Mouse (Mus musculus) forebrain, embryonic 16.5 days (tissue): Measurements from ENCODE around the gene Arhgap24. TPM values are rescaled to one million over a fixed set of nuclear protein-coding genes. Genes with fewer than 3 reads are reported as not detected.

Experiments
- ATAC-seq: fragments of 200-750 bp; cut with Nextera tagmentation; 2 replicates; pipeline ENCODE4 v1.8.0; 2017; ENCODE audit warnings: mild to moderate bottlenecking, moderate library complexity
- H3K27ac ChIP-seq: fragments of 300-500 bp; sonication (generic); 2 replicates; pipeline ENCODE4 v1.5.1; 2014; ENCODE audit warnings: low read length, control low read depth
- H3K27me3 ChIP-seq: fragments of 300-500 bp; sonication (generic); replicated peaks from 2 replicates; pipeline ENCODE4 v1.6.1; 2014; ENCODE audit warnings: low read length; ENCODE audit not compliant: control insufficient read depth, insufficient read depth
- H3K36me3 ChIP-seq: fragments of 300-500 bp; sonication (generic); 2 replicates; pipeline ENCODE4 v1.6.1; 2014; ENCODE audit not compliant: control insufficient read depth, insufficient read depth
- H3K4me1 ChIP-seq: fragments of 300-500 bp; sonication (generic); replicated peaks from 2 replicates; pipeline ENCODE4 v1.6.1; 2014; ENCODE audit warnings: low read length; ENCODE audit not compliant: control insufficient read depth, insufficient read depth
- H3K4me2 ChIP-seq: fragments of 300-500 bp; sonication (generic); 2 replicates; pipeline ENCODE4 v1.6.1; 2014; ENCODE audit warnings: mild to moderate bottlenecking, low read length, control low read depth
- H3K4me3 ChIP-seq: fragments of 300-500 bp; sonication (generic); replicated peaks from 2 replicates; pipeline ENCODE4 v1.5.1; 2014; ENCODE audit warnings: mild to moderate bottlenecking, low read length, control low read depth
- H3K9ac ChIP-seq: fragments of 300-500 bp; sonication (generic); replicated peaks from 2 replicates; pipeline ENCODE4 v1.6.1; 2014; ENCODE audit warnings: low read depth, low read length, control low read depth
- H3K9me3 ChIP-seq: fragments of 300-500 bp; sonication (generic); 2 replicates; pipeline ENCODE4 v1.6.1; 2016; ENCODE audit warnings: low read length; ENCODE audit not compliant: control insufficient read depth
- WGBS: fragments of 180-500 bp; shearing (Covaris S2); extraction: QIAGEN DNeasy Blood & Tissue Kit; methylation state at CpG from one replicate; pipeline ENCODE4 v1.1.7; 2014; 5-methylcytosine and 5-hydroxymethylcytosine counted together
- polyA plus RNA-seq: library from polyadenylated mRNA; unstranded; fragments of >200 nt; fragmentation: Nextera tagmentation; extraction: Ambion mirVana; gene quantifications from 2 replicates; pipeline ENCODE4 v1.2.1, GENCODE M21; 2015

The Arhgap24 gene
- polyA plus RNA-seq, 1 experiment from 2014 or later = 5.2 TPM

DNA sequence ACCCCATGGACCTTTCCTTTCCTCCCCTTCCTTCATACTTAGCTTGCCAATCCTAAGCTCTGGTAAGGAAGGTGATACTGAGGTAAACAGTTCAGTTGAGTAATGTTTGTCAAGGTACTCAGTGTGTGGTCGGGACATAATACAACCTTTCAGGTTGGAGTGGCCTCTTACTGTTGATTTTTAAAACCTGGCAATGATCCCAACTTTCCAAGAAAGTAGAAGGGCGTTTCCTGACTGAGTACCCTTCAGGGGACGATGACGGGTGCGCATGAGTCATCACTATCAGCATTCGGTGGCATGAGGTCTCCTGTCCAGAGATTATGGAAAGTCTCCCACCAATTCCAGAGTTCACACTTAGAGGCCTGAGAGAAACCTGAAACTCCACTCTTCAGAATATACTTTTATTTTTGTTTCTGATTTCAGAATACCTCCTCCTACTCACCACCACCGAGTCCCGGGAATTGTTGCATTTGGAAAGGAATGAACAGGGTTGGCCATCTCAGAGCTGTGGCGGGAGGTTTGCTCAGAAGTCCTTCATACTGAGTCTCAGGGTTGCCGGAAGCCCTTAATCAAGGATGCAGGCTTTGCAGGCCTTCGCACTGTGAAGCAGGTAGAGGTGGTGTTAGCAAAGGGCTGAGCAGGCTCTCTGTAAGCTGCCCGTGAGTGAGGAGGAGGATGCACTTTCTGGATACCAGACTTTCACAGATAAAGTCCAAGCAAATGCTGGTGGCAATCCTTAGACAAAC is 20.6 kb upstream of the Arhgap24 start:
- H3K4me1 ChIP-seq = no peaks in the 10 kb centered on the region
- no peak overlapping the region for H3K4me3 ChIP-seq
- no peak overlapping the region for H3K9ac ChIP-seq
- 86% methylated on average over 12 of the region's 12 CpGs for WGBS
- H3K27ac ChIP-seq = no peak overlapping the region
- H3K9me3 ChIP-seq = no peaks in the 10 kb centered on the region
- no peak overlapping the region for H3K4me2 ChIP-seq
- ATAC-seq = no peak
- H3K27me3 ChIP-seq = no peaks in the 10 kb centered on the region
- no peaks in the 10 kb centered on the region for H3K36me3 ChIP-seq

- Histone ChIP-seq H3K36me3 (no peaks in the 10 kb centered on the region), H3K4me1 (no peaks in the 10 kb centered on the region), H3K4me3 (no peak overlapping the region), H3K27me3 (no peaks in the 10 kb centered on the region), H3K9ac (no peak overlapping the region), H3K9me3 (no peaks in the 10 kb centered on the region), H3K27ac (no peak overlapping the region), H3K4me2 (no peak overlapping the region)
- no peak for ATAC-seq
- WGBS = 87% methylated on average over 3 of the region's 3 CpGs
Measured at GRCm38 (mm10) chr5:102462948-102463347, 18.2 kb upstream of the Arhgap24 start.

DNA sequence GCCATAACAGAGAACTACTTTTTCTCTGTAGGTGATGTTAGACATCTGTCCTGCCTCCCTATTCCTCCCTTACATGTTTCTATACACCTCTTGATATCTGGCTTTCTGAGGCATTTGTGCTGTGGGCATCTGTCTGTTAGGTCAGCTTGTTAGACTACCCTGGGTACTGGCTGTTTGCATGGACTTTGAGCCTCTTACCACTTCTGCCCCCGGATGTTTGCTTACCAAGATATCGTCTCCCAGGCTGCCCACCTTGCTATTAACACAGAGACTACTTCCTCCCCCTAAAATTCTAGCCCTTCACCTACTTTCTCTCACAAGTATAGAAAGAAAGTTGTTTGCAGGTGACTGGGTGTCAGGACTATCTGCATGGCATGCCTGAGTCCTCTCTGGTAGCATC is 15.8 kb upstream of the Arhgap24 start:
- no peak overlapping the region for H3K27ac ChIP-seq
- H3K4me2 ChIP-seq = no peak overlapping the region
- H3K9me3 ChIP-seq = no peaks in the 10 kb centered on the region
- H3K36me3 ChIP-seq = no peaks in the 10 kb centered on the region
- no peaks in the 10 kb centered on the region for H3K27me3 ChIP-seq
- H3K4me1 ChIP-seq = no peaks in the 10 kb centered on the region
- H3K9ac ChIP-seq = no peak overlapping the region
- H3K4me3 ChIP-seq = no peak overlapping the region
- ATAC-seq = no peak
- WGBS = 93% methylated on average over 2 of the region's 2 CpGs

DNA sequence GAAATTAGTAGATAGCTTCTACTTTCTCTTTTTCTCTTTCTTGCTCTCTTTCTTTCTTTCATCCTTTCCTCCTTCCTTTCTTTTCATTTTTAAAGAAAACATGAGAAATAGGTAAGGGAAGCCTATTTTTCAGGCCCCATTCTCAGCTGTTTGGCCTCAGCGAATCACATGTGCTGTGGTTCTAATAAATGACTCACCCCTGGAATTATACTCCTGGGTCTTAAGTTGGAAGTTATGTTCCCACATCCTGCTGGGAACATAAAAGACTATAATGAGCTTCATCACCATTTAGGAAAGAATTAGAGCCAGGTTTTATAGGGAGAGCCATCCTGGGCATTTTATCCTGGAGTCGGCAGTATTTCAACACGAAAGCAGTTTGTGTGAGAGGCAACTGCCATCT is 12.9 kb upstream of the Arhgap24 start:
- Histone ChIP-seq H3K27ac (no peak overlapping the region), H3K27me3 (no peaks in the 10 kb centered on the region), H3K9ac (no peak overlapping the region), H3K9me3 (no peaks in the 10 kb centered on the region), H3K4me1 (no peaks in the 10 kb centered on the region), H3K36me3 (no peaks in the 10 kb centered on the region), H3K4me2 (no peak overlapping the region), H3K4me3 (no peak overlapping the region)
- WGBS = 91% methylated on average over 3 of the region's 3 CpGs
- ATAC-seq = no peak

DNA sequence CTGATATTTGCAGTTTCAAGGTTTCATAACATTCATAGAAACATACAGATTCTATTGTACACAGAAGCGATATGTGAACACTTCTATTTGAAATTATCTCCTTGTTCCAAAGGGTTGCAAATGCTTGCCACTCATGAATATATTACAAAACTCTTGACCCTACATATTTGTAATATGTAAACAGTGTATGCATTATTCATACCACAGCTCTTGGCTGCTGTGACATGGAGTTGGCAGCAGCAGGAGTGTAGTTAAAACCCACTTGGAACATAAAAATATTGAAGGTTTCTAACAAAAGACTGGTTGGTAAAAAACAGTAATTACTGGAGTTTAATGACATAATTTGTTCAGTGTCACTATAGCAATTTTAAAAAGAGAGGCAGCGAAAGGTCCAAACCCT is 10.9 kb upstream of the Arhgap24 start:
- Histone ChIP-seq H3K4me3 (no peak overlapping the region), H3K4me2 (no peak overlapping the region), H3K27ac (no peak overlapping the region), H3K9ac (no peak overlapping the region), H3K36me3 (no peaks in the 10 kb centered on the region), H3K4me1 (no peaks in the 10 kb centered on the region), H3K27me3 (no peaks in the 10 kb centered on the region), H3K9me3 (no peaks in the 10 kb centered on the region)
- no peak for ATAC-seq
- WGBS = 58% methylated on average over 2 of the region's 2 CpGs

DNA sequence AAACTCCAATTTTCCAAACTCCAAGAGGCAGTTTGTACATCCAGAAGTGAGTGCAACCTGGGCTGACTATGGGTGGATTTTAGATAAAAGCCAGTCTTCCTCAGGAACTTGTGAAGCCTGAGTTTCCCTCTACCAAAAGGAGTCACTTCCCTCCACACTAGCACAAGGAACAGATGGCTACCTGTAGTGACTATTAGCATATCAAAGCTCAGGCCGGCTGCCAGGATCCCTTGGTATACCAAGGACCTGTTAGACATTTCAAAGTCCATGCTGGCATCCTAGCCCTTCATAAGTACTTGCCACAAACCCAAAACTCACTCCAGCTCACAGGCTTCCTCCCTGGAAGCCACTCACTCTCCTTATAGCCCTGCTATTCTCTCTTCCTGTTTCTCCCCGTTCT is 3.1 kb upstream of the Arhgap24 start:
- no peak for ATAC-seq
- H3K9ac ChIP-seq = no peak overlapping the region
- no peaks in the 10 kb centered on the region for H3K36me3 ChIP-seq
- H3K4me2 ChIP-seq = no peak overlapping the region
- H3K27ac ChIP-seq = no peak overlapping the region
- H3K4me3 ChIP-seq = no peak overlapping the region
- no peaks in the 10 kb centered on the region for H3K9me3 ChIP-seq
- H3K4me1 ChIP-seq = peaks cover 15% of the 10 kb centered on the region
- WGBS = 5% methylated on average over 2 of the region's 2 CpGs
- 0 out of 2 replicates have a peak, but pooled peaks cover 2% of the 10 kb centered on the region for H3K27me3 ChIP-seq

DNA sequence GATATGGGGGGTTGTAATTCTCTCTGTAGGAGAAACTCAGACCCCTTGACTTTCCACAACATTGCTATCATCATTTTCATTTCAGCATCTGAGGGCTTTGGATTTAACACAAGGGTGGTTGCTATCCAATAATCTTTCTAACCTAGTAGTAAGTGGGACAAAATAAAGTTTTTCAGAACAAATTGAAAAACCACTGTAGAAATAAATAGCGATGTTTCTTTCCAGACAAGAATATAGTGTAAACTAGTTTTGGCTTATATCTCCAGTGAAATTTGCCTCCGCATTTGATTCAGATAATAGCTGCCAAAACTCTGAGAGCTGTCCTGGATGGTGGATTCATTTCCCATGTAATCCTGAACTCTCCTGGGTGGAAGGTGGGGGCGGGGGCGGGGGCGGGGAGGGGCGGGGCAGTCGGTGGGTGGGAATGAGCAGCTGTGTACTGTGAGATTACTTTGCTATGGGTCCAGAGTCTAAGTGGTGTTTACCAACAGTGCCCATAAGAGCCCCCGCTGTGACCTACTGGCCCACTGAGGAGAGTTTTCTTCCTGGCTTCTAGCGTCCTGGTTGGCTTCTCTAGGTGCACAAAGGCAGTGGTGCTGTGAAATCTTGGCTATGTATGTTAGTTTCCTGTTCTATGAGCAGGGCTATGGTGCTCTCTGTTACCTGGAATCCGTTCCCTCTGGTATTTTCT is 2.2 kb downstream of the Arhgap24 start:
- ATAC-seq = no peak
- 0 out of 2 replicates have a peak, but pooled peaks cover 3% of the 10 kb centered on the region for H3K27me3 ChIP-seq
- 35% methylated on average over 10 of the region's 10 CpGs for WGBS
- no peak overlapping the region for H3K4me2 ChIP-seq
- H3K9me3 ChIP-seq = no peaks in the 10 kb centered on the region
- H3K36me3 ChIP-seq = no peaks in the 10 kb centered on the region
- no peak overlapping the region for H3K4me3 ChIP-seq
- H3K4me1 ChIP-seq = peaks cover 15% of the 10 kb centered on the region
- no peak overlapping the region for H3K27ac ChIP-seq
- no peak overlapping the region for H3K9ac ChIP-seq

DNA sequence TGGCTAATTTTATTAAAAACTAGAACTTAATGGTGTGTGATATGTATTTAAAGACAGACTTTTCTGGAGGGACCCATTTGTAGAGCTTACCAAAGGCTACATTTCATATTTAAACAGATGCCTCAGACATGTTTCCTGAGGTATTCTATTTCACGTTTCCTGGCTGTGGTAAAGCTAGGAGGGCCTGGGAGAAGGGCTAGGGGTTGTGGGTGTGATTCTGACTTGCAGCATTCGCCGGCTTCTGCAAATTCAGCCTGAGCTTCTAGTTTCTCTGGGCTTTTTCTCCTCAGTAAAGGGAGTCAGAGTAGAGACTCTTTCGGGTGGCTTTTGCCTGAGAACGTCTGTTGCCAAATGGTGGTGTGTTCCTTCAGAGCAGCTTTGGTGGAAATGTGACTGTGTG is 10.4 kb downstream of the Arhgap24 start:
- Histone ChIP-seq H3K4me1 (no peaks in the 10 kb centered on the region), H3K4me2 (no peak overlapping the region), H3K9me3 (no peaks in the 10 kb centered on the region), H3K27ac (no peak overlapping the region), H3K36me3 (no peaks in the 10 kb centered on the region), H3K4me3 (no peak overlapping the region), H3K27me3 (no peaks in the 10 kb centered on the region), H3K9ac (no peak overlapping the region)
- 88% methylated on average over 5 of the region's 5 CpGs for WGBS
- no peak for ATAC-seq

DNA sequence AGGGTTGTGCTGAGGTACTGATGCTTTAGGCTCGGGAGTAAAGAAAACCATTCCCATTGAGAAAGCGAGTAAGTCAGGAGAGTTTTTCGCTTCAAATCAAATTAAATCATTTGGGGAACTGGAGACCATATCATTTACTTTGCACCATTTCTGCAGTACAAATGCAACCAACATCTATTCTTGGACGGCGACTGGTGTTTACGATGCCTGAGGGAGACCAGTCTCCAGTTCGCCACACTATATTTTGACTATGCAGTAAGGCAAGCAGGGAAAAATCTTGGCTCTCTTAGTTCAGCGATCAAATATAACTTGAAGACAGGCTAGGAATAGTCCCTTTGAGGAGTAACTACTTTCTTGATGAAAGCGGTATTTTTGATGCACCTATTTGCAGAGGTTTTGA is 11.0 kb downstream of the Arhgap24 start:
- no peak for ATAC-seq
- Histone ChIP-seq H3K4me1 (no peaks in the 10 kb centered on the region), H3K9me3 (no peaks in the 10 kb centered on the region), H3K9ac (no peak overlapping the region), H3K27ac (no peak overlapping the region), H3K36me3 (no peaks in the 10 kb centered on the region), H3K4me3 (no peak overlapping the region), H3K4me2 (no peak overlapping the region), H3K27me3 (no peaks in the 10 kb centered on the region)
- WGBS = 89% methylated on average over 9 of the region's 9 CpGs
